Mouse (Mus musculus) T-helper 1 cell (primary cell): ENCODE measurements around the gene Vapb.

Source experiments
- in situ Hi-C: fragments of 300-600 bp; cut with MboI, MseI; formaldehyde crosslinking; loops from one replicate; pipeline ENCODE4 v1.15.1; 2025; ENCODE audit warnings: high pct_unique_total_duplicates

Gene Vapb

DNA sequence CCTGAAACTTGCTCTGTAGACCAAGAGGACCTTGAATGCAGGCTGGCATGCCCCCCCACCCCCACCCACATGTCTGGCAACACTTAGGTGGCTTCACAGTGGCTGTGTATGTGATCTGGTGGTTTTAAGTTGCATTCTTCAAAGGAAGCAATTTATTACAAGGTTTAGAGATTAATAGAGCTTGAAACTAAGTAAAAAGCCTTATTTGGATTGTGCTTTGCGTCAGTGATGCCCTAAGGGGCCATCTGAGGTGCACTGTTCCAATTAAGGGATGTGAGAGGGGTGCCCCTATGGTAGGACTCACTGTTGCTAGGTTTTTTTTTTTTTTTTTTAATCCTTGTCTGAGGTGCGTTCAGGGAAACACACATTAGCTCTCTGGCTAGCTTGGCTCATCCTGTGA lies 2.9 kb upstream of the Vapb start:
- in situ Hi-C loops = no loop called here

DNA sequence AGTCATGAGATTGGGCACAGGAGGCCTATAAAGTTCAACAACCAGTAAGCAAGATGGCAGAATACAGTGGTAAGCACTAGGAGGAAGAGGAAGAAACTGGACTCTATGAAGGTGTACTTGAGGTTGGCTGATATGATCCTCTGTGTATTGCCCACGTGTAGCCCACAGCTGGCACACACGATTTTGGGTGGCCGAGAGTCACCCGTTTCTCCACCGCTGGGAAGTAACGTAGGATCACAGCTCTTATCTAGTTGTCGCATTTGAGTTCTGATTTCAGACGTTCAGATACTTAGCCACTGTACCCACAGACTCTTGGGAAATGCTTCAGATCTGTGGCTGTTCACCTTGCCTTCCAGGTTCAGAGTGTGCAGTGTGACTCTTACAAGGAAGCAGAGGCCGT lies 921 bp downstream of the Vapb start:
- in situ Hi-C loops = loop anchor here (5.0 kb wide), 1 partner anchor 66 kb away; no protein-coding TSS in a partner anchor

DNA sequence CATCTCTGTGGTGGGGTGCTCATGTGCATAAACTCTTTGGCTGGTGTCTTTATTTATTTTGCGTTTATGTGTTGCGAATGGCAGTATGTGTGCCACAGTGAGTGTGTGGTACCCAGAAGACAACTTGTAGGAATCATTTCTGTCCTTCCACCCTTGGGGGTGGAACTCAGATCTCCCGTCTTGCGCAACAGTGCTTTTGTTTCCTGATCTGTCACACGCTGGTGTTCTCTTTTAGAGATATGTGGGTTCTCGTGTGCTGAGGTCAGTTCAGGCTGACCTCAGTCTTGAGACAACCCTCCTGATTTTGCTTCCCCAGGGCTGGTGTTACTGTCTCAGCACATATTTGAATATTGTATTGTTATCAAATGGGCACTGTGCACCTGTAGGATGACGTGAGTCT lies 1.8 kb downstream of the Vapb start:
- in situ Hi-C loops = loop anchor here (5.0 kb wide), 1 partner anchor 67 kb away; no protein-coding TSS in a partner anchor

DNA sequence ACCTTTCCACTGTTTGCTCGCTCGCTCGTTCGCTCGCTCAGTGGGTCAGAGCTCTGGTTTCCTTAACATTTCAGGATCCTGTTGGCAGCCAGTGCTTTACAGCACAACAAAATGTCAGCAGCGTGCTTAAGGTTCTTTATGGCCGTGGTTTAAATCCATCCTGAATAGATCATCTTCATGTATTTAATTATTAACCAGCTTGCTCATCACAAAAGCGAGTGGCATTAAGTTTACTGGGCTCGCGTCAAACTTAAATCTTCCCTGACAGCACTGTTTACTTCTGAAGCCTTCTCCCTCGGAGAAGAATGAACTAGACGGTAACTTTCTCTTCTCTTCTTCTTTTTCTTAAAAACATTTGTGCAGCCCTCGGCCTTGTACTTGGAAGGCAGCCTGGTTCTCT lies 4.8 kb downstream of the Vapb start:
- in situ Hi-C loops = no loop called here

DNA sequence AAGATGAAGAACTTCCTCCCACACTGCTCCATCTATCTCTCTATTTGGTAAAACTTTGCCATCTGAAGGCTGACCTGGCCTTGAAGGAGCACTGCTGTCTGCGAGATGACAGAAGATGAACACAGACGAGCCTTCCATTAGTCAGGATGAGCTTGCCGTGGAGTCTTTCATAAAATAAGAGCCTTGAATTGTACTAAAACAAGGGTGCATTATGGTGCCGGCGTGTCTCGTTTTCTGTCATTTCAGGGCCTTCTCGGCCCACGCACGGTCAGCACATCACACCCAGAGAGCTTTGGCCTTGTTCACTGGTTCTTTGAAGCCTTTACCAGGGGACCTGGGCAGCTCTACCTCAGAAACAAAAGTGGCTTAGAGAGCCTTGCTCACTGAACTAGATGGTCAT lies 5.4 kb downstream of the Vapb start:
- in situ Hi-C loops = no loop called here

DNA sequence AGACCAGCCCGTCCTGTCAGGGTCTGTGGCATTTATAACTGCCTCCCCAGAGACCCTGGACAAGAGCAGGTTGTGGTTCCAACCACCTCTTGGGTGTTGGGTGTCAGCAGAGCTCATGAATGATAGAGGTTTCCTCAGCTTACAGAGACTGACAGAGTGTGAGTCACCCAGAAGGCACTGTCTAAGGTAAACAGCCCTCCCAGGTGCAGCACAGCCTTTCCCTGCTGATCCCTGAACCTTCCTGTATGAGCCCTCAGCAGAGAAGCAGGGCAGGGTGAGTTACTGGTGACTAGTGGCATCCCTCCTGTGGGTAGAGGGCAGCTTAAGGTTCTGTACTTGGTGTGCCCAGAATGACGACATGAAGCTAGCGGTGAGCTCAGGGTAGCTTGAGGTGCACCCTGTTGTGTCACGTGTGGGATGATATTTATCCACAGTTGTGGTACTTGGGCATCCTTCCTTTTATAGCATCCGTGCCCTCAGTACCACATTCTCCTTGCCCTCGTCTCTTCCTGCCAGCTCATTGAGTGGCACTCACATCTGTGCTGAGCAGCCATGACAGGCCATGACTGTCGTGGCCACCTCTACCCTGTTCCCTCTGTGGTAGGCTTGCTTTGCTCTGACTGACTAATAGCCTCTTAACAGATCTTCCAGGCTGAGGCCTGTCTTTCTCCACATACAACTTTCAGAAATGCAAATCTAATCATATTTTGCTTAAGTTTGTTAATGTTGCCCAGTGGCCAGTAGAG lies 6.9 kb downstream of the Vapb start:
- in situ Hi-C loops = no loop called here

DNA sequence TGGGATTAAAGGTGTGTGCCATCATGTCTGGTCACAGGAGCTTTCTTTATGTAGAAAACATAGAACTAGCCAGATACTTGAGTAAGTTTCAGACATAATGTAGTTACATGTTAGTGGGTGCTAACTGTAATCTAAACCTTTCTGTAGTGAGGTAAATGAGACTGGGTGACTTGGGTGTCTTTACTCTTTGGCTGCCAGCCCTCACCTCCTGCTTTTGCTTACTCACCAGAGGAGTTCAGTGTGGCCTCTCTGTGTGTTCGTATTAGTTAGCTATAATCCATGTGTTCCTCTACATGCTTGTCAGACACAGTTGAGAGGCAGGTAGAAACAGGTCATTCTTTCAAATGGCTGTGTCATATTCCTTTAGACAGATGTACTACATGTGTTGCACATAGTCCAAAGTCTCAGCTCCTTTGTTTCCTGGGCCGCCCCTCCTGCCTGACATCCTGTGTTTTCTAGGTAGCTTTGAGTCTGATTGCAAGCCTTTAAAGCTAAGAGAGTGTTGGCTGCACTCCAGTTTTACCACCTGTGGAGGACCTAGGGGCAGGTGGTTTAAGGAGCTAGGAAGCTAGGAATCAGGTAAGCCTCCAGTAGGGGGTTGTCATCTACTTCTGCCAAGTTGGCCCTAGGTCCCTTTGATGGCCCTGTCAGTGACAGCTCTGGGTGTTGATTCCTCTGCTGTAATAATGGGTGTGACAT lies 11.8 kb downstream of the Vapb start:
- in situ Hi-C loops = no loop called here

DNA sequence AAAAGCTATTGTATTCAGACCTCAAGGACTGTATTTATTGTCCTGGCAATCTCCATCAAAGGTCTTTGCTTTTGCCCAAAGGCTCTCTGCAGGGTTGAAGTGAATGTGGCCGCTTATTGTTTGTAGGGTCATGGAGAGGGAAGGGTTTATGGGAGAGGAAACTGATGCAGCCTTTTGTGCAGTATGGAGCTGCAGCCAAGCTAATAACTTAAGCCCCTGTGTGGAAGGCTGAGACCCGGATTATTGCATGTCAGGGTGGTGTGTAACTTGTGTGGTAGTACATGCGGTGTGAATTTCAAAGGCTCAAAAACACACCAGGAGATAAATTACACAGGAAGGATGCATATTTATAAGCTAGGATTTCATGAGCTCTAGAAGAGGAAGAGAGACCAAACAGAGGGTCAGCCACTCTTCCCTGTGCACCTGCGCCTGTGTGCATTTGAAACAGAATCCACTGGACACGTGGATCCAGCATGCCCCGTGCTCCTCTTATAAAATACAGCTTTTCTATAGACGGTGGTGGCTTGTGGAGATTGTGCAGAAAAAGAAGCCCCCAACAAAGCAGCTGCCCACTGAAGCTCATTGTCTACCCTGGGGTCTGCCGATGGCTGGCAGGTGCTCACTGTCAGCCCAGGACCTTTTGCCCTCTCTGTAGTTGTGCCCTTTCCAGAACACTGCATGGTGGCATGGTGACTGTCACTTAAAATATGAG lies 18.3 kb downstream of the Vapb start:
- in situ Hi-C loops = no loop called here

DNA sequence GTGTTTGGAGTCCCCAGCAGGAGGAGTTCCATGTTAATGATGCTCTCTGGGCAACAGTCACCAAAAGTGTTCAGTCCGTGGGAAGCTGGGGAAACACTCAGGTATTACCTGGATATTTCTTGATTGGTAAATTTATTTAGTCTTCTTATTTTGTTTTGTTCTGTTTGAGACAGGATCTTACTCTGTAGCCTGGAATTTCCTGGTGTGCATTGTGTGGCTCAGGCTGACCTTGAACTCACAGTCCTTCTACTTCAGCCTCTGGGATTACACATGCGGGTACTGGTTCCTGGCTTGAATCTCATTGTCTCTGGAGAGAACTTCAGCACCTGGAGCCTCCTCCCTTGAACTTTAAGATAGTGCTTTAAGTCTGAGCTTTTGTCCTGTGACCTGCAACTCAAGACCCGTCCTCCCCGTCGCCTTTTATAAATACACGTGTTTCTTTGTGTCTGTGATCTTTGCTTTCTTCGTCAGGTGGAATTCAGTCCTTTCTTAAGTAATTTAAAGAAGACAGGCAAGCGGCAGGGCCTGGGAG lies 20.4 kb downstream of the Vapb start:
- in situ Hi-C loops = no loop called here

DNA sequence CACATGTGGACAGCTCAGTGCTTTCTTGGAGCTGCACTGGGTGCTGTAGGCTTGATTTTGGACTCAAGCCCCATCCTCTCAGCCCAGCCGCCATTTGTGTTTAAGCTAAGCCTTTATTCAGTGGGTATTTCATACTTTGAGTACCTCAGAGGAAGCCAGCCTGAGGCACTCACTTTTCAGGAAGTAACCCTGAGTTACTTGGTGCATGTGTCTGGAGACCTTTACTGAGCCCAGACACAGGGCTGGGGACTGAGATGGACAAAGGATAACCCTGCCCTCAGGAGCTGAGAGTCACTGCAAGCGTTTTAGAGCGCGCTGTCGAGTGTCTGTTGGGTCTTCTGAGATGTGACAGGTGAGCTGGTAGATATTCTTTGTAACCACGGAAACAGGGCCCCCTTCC lies 23.3 kb downstream of the Vapb start:
- in situ Hi-C loops = no loop called here

DNA sequence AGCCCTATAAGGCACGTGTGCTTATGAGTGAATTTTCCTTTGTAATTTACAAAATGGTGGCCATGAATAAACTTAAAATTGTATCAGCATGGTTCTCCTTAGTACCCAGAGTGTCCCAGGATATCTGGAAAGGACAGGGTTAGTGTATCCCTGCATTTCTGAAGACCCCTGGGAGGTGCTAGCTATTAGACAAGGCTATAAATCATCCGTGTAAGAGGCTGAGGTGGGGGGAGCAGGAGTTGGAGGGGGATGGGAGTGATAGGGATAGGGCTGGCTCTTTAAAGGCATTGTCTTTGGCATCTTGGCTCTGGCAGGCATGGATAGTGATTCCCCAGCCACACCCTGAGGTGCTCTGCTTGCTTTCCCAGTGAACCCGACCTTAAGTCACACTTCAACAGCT lies 27.3 kb downstream of the Vapb start:
- in situ Hi-C loops = no loop called here

DNA sequence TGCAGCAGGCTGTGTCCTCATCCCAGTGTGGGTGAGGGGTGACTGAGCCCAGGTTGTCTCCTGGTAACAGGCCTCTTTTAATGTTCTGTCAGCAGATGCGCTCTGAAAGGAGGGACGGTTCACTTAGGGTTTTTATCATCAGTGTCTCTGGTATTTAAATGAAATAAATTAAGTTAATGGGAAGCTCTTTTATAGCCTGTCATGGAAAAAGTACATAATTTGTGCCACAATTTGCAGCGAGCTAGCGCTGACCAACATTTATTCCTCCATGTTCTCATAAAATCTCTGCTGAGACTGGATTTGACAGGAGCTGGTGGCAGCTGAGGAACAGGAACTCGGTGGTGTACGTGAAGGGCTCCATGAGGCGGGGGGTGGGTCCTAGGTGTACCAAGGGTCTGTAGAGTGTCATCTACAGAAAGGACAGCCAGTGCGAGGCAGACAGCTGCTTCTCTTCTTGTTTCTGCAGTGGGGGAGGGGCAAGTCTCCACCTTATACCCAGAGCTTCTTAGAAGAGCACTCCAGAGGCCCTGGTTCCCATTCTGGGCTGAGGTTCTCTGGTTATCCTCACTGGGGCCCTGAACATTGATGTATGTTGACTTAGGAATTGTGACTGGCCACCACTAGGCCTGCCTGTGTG lies 30.8 kb downstream of the Vapb start:
- in situ Hi-C loops = no loop called here

DNA sequence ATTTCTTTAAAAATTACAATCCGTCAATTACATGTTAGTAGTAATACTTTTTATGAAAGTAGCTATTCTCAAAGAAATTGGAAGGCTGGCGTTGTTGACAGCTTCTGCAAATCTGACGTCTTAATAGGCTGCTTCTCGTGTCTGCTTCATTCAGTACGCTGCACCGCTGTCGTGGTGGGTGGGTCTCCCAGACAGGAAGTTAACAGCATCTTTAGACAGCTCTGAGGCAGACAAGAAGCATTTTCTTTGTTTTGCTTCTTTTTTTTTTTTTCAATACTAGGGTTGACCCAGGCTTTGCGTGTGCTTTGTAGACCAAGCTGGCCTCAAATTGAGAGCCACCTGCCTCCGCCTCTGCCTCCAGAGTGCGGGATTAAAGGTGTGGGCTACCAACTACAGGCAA lies 31.9 kb downstream of the Vapb start:
- in situ Hi-C loops = no loop called here

DNA sequence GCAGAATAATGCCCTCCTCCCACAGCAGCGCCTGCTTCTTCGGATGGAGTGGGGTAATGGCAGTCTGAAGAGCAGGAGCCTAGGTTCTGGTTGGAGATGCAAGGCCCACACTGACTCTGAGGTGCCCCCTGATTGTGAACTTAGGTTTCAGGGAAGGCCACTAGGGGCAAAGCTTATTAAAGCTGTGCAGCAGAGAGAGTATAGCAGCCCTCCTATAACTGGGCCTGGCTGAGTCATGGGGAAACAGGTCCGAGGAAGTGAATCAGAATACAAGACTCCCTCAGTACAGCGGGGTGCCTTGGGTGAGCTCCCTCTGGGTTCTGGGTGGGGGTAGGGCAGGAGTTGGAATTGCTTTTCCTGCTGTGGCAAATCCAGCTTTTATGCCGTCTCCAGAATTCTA lies 33.3 kb downstream of the Vapb start:
- in situ Hi-C loops = no loop called here

DNA sequence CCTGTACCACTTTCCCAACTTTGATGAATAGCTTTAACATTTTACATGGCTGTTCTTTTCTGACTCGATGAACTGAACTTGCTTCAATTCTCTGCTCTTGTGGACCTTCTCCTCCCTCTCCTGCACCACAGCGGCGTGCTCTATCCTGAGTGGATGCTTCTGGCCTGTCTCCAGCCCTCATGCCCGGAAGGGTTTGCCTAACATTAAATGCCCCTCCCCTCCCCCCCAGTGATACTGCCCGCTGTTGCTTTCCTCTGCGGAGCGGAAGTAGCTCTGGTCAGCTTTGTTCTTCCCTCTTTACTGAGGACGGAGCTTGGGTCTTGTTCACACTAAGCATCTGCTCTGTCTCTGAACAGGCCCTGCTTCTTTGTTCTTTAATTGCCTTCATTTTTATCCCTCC lies 34.4 kb downstream of the Vapb start:
- in situ Hi-C loops = no loop called here

DNA sequence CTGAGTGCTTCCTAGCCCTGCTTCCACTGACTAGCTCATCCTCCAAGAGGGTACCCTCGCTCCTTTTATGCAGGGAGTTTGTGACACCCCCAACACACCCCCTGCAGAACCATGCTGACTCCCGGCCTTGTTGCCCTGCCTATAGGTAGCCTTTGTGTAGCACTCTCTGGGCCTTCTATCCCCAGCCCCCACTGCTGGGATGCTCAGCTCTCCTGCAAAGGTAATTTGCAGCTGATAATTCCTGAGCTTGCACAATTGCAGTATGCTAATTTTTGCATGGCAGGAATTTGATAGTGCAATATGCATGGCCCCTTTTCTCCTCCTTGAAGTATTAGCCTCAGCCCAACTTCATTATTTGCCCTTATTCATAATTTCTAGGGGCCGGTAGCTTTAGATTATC lies 38.2 kb downstream of the Vapb start:
- in situ Hi-C loops = no loop called here

DNA sequence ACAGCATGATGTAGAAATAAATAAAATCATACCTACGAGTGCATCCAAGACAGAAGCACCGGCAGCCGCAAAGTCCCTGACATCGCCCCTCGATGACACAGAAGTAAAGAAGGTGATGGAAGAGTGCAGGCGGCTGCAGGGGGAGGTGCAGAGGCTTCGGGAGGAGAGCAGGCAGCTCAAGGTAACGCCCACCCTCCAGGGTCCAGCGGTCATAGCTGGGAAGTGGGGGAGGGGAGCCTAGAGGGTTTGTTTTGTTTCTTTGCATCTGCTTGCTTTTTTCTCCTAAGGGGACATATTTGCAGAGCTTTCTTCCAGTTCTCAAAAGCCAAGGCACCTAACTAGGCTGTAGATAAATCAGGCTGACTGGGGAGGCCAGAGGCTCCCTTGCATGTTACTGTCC lies 38.8 kb downstream of the Vapb start:
- in situ Hi-C loops = no loop called here

DNA sequence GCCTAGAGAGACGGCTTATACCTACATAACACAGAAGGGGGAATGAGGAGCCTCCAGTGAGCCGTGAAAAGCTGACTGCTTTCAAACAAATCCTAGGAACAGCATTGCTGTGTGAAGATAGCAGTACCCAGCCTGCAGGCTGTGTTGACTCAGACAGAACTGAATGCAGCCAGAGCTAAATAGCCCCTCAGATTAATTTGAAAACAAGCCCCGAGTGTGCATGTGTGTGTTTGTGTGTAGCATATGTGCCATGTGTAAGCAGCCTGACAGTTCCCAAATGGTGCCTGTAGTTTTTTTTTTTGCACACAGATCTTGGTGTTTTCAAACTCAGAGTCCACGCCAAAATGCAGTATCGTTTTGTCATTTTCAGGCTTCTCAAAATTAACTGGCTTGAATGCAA lies 43.6 kb downstream of the Vapb start:
- in situ Hi-C loops = no loop called here

DNA sequence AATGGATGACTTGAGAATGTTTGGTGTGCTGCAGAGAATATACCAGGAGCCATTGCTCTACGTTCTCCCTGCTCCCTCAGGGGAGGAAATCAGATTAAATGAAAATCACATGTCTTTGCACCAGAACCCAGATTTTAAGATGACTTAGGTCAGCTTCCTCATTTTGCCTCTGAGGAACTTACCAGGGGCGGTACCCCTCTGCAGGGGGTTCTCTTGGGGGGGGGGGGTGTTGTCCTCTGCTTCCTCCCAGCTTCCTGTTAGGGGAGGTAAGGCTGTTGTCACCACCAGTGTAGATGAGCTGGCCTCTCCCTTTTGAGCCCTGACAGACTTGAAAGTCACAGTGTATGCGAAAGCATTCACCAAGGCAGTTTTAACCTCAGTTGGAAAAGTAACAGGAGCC lies 47.1 kb downstream of the Vapb start:
- in situ Hi-C loops = no loop called here

DNA sequence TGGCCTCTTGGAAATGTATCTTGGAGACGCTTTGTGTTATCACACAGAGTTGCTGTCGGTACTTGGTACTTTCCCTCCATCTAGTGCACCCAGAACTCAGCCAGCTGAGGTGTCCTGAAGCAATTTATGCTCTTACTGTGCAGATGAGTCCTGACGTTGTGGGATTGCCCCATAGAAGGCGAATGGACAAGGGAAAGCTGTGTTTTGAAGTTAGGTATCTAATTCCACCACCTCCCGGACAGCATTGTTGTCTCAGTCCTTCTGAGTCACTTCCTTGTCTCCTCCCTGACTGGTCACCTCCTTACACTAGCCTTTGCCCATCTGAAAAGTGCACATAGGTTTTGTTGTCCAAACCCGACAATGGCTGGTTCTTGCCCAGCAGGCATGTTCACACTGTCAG lies 47.6 kb downstream of the Vapb start:
- in situ Hi-C loops = no loop called here

DNA sequence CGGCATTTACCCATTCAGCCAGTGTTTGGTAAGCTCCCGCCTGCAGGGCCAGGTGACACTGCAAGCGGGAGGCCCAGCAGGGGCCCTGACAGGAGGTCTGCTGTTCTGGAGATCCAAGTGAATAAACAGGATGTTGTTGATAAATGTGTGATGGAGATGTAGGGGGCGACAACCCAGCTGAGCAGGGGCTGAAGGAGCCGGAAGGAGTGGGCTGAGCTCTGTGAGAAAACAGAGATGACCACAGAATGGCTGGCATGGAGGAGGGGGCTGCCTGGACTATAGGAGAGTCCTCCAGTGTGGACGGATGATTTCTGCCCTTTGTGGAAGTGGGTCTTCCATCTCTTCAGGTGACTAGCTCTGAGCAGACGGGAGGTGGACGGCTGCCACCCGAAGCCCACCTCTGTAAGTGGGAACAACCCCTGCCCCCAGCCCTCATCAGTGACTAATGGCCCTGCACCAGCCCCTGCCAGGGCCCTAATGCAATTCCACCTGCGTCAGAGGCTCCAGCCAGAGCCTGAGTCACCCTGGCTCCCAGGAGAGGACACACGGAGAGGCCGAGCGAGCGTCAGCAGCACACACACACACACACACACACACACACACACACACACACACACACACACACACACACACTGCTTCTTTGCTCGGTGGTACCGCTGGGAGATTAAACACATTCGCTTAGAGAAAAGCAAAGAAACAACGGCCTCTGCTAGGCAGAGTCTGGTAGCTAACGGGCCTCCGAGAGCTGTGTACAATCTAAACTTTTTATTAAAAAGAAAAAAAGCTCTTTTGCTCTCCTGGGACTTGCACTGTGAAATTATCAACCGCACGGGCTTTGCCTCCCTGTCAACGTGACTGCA lies 52.9 kb downstream of the Vapb start:
- in situ Hi-C loops = no loop called here
